Mouse (Mus musculus): Measurements from ENCODE around the gene Dhx29.
"Not testable (repeated sequence)": the region's sequence is repeated elsewhere in the genome, so short reads cannot be mapped to it uniquely, and the experiment has no call there.

The Dhx29 gene

GRCm38 (mm10) chr13:112987532-112987943 lies 60.3 kb downstream of the Dhx29 start, which contains the start of gene Ccno:
Gene Ccno, plus strand, starts transcription at chr13:112987802.
- peak; percentile 79 to 87 for DNase-seq (ENCODE audit: low spot score in 2 of 2)

GRCm38 (mm10) chr13:112987991-112988390 lies 60.7 kb downstream of the Dhx29 start:
- DNase-seq (ENCODE audit: low spot score in 2 of 2), result no peak

- no peak for DNase-seq (ENCODE audit: low spot score in 2 of 2)
These were observed 61.6 kb downstream of the Dhx29 start for GRCm38 (mm10) chr13:112988866-112989265.

- no peak for DNase-seq (ENCODE audit: low spot score in 2 of 2)
These were observed 62.3 kb downstream of the Dhx29 start for GRCm38 (mm10) chr13:112989541-112989940.

- no peak for DNase-seq (ENCODE audit: low spot score in 2 of 2)
These were observed 63.1 kb downstream of the Dhx29 start for GRCm38 (mm10) chr13:112990346-112990745.

- no peak for DNase-seq (ENCODE audit: low spot score in 2 of 2)
These were observed 66.4 kb downstream of the Dhx29 start, which contains the start of gene Mcidas for GRCm38 (mm10) chr13:112993531-112994152. Gene Mcidas, plus strand, starts transcription at chr13:112993845.

GRCm38 (mm10) chr13:112994191-112994590 lies 66.9 kb downstream of the Dhx29 start:
- no peak for DNase-seq (ENCODE audit: low spot score in 2 of 2)

GRCm38 (mm10) chr13:112996407-112996806 lies 69.2 kb downstream of the Dhx29 start:
- DNase-seq (ENCODE audit: low spot score in 2 of 2), result no peak

- DNase-seq (ENCODE audit: low spot score in 2 of 2), result no peak
These were observed 70.1 kb downstream of the Dhx29 start for GRCm38 (mm10) chr13:112997369-112997768.

- peak; percentile 20 to 33 for DNase-seq (ENCODE audit: low spot score in 2 of 2)
These were observed 71.4 kb downstream of the Dhx29 start for GRCm38 (mm10) chr13:112998427-112999201.

GRCm38 (mm10) chr13:113000090-113000489 lies 72.8 kb downstream of the Dhx29 start:
- no peak for DNase-seq (ENCODE audit: low spot score in 2 of 2)

- no peak for DNase-seq (ENCODE audit: low spot score in 2 of 2)
These were observed 73.5 kb downstream of the Dhx29 start for GRCm38 (mm10) chr13:113000576-113001318.

- DNase-seq (ENCODE audit: low spot score in 2 of 2), result no peak
These were observed 85.4 kb downstream of the Dhx29 start for GRCm38 (mm10) chr13:113012683-113013082.

GRCm38 (mm10) chr13:113013174-113013953 lies 86.1 kb downstream of the Dhx29 start:
- DNase-seq (ENCODE audit: low spot score in 2 of 2), result not testable (repeated sequence)

All from frontal cortex, postnatal 25 days (tissue).